Mouse (Mus musculus) stomach, postnatal 0 days (tissue): Measurements from ENCODE around the gene Gle1. TPM values are rescaled to one million over a fixed set of nuclear protein-coding genes. Genes with fewer than 3 reads are reported as not detected.
"Not testable (repeated sequence)": the region's sequence is repeated elsewhere in the genome, so short reads cannot be mapped to it uniquely, and the experiment has no call there.

Experiments
- ATAC-seq: fragments of 200-750 bp; cut with Nextera tagmentation; 2 replicates; pipeline ENCODE4 v1.8.0; 2017; ENCODE audit not compliant: low FRiP score, low TSS enrichment
- DNase-seq: peaks from one replicate; pipeline ENCODE4 v3.0.0-alpha.2; 2016; ENCODE audit warnings: low spot score
- H3K27ac ChIP-seq: fragments of 300-500 bp; sonication (generic); replicated peaks from 2 replicates; pipeline ENCODE4 v1.5.1; 2014; ENCODE audit warnings: mild to moderate bottlenecking, control low read depth
- H3K27me3 ChIP-seq: fragments of 300-500 bp; sonication (generic); 2 replicates; pipeline ENCODE4 v1.6.1; 2014; ENCODE audit warnings: low read length; ENCODE audit not compliant: control insufficient read depth, insufficient read depth
- H3K36me3 ChIP-seq: fragments of 300-500 bp; sonication (generic); 2 replicates; pipeline ENCODE4 v1.6.1; 2014; ENCODE audit warnings: low read length, mixed read lengths; ENCODE audit not compliant: control insufficient read depth, insufficient read depth
- H3K4me1 ChIP-seq: fragments of 300-500 bp; sonication (generic); replicated peaks from 2 replicates; pipeline ENCODE4 v1.6.1; 2014; ENCODE audit warnings: antibody characterized with exemption; ENCODE audit not compliant: control insufficient read depth, insufficient read depth
- H3K4me2 ChIP-seq: fragments of 300-500 bp; sonication (generic); replicated peaks from 2 replicates; pipeline ENCODE4 v1.6.1; 2014; ENCODE audit warnings: low read depth, mild to moderate bottlenecking, control low read depth, moderate library complexity
- H3K4me3 ChIP-seq: fragments of 300-500 bp; sonication (generic); 2 replicates; pipeline ENCODE4 v1.5.1; 2014; ENCODE audit warnings: low read depth, low read length, control low read depth
- H3K9ac ChIP-seq: fragments of 300-500 bp; sonication (generic); 2 replicates; pipeline ENCODE4 v1.6.1; 2014; ENCODE audit warnings: mild to moderate bottlenecking, low read length, control low read depth, mixed read lengths
- H3K9me3 ChIP-seq: fragments of 300-500 bp; sonication (generic); 2 replicates; pipeline ENCODE4 v1.6.1; 2016; ENCODE audit warnings: low read length; ENCODE audit not compliant: control insufficient read depth
- CTCF ChIP-seq: IDR thresholded peaks from 2 replicates; pipeline ENCODE4 v1.5.1; 2016; ENCODE audit warnings: antibody characterized with exemption, low read depth, mild to moderate bottlenecking, moderate library complexity
- EP300 ChIP-seq: optimal IDR thresholded peaks from 2 replicates; pipeline ENCODE3; 2016; ENCODE audit warnings: antibody characterized with exemption
- WGBS: fragments of 180-500 bp; shearing (Covaris S2); extraction: QIAGEN DNeasy Blood & Tissue Kit; methylation state at CpG from one replicate; pipeline ENCODE4 v1.1.7; 2014; 5-methylcytosine and 5-hydroxymethylcytosine counted together
- polyA plus RNA-seq: library from polyadenylated mRNA; unstranded; fragments of >200 nt; fragmentation: Nextera tagmentation; extraction: Ambion mirVana; gene quantifications from 2 replicates; pipeline ENCODE4 v1.2.1, GENCODE M21; 2015

Gle1 gene
- polyA plus RNA-seq, 1 experiment from 2014 or later: 22.7 TPM

- no peak overlapping the region for H3K4me3 ChIP-seq
- DNase-seq (no peak), ATAC-seq (no peak)
- no peak overlapping the region for H3K27ac ChIP-seq
- no peak overlapping the region for H3K4me2 ChIP-seq
- 97% methylated on average over 1 of the region's 1 CpGs for WGBS
- no peaks in the 10 kb centered on the region; the same call in 1 of the 2 replicates for H3K4me1 ChIP-seq
- H3K9me3 ChIP-seq: no peaks in the 10 kb centered on the region
- no peak for TF ChIP-seq CTCF
- TF ChIP-seq EP300: no peak
- no peaks in the 10 kb centered on the region for H3K27me3 ChIP-seq
- peaks cover 49% of the 10 kb centered on the region for H3K36me3 ChIP-seq
- no peak overlapping the region for H3K9ac ChIP-seq
Measured at GRCm38 (mm10) chr2:29896071-29896470, 39.2 kb upstream of the Gle1 start.

GRCm38 (mm10) chr2:29897366-29897765 lies 37.9 kb upstream of the Gle1 start:
- Histone ChIP-seq H3K9me3 (no peaks in the 10 kb centered on the region), H3K9ac (no peak overlapping the region), H3K27me3 (no peaks in the 10 kb centered on the region), H3K4me3 (no peak overlapping the region), H3K27ac (no peak overlapping the region), H3K4me2 (no peak overlapping the region), H3K4me1 (no peaks in the 10 kb centered on the region), H3K36me3 (peaks cover 60% of the 10 kb centered on the region)
- 81% methylated on average over 2 of the region's 2 CpGs for WGBS
- DNase-seq (no peak), ATAC-seq (no peak)
- TF ChIP-seq CTCF (no peak), EP300 (no peak)

GRCm38 (mm10) chr2:29898081-29898480 lies 37.1 kb upstream of the Gle1 start:
- Histone ChIP-seq H3K9ac (no peak overlapping the region), H3K36me3 (peaks cover 63% of the 10 kb centered on the region), H3K4me2 (no peak overlapping the region), H3K4me3 (no peak overlapping the region), H3K4me1 (no peaks in the 10 kb centered on the region), H3K27me3 (no peaks in the 10 kb centered on the region), H3K9me3 (no peaks in the 10 kb centered on the region), H3K27ac (no peak overlapping the region)
- 93% methylated on average over 1 of the region's 1 CpGs for WGBS
- TF ChIP-seq EP300 (no peak), CTCF (no peak)
- no peak for DNase-seq
- ATAC-seq: no peak

- Histone ChIP-seq H3K4me2 (no peak overlapping the region), H3K9me3 (no peaks in the 10 kb centered on the region), H3K4me3 (no peak overlapping the region), H3K27me3 (no peaks in the 10 kb centered on the region), H3K36me3 (peaks cover 65% of the 10 kb centered on the region), H3K4me1 (no peaks in the 10 kb centered on the region), H3K9ac (no peak overlapping the region), H3K27ac (no peak overlapping the region)
- no peak for DNase-seq
- WGBS: 93% methylated on average over 10 of the region's 10 CpGs
- ATAC-seq: no peak
- TF ChIP-seq CTCF (no peak), EP300 (no peak)
Measured at GRCm38 (mm10) chr2:29902194-29902593, 33.0 kb upstream of the Gle1 start.

GRCm38 (mm10) chr2:29908171-29908570 lies 27.1 kb upstream of the Gle1 start:
- not testable (repeated sequence) for H3K27ac ChIP-seq, ATAC-seq, H3K4me3 ChIP-seq, H3K4me2 ChIP-seq, DNase-seq, H3K4me1 ChIP-seq, H3K9ac ChIP-seq, H3K27me3 ChIP-seq, H3K9me3 ChIP-seq
- whole genome bisulfite sequencing: 80% methylated on average over 2 of the region's 2 CpGs
- peaks cover 40% of the 10 kb centered on the region for H3K36me3 ChIP-seq

GRCm38 (mm10) chr2:29910042-29910441 lies 25.2 kb upstream of the Gle1 start:
- no peak overlapping the region for H3K9ac ChIP-seq
- 89% methylated on average over 2 of the region's 2 CpGs for WGBS
- H3K4me1 ChIP-seq: no peaks in the 10 kb centered on the region
- DNase-seq (no peak), ATAC-seq (no peak)
- H3K27me3 ChIP-seq: no peaks in the 10 kb centered on the region
- TF ChIP-seq EP300 (no peak), CTCF (peak; percentile 62)
- H3K27ac ChIP-seq: no peak overlapping the region
- H3K9me3 ChIP-seq: no peaks in the 10 kb centered on the region
- H3K4me2 ChIP-seq: no peak overlapping the region
- no peak overlapping the region for H3K4me3 ChIP-seq
- H3K36me3 ChIP-seq: peaks cover 37% of the 10 kb centered on the region
